Mouse (Mus musculus) cerebellum, adult 9-10 months (tissue): ENCODE data around the gene Gm6525.

Experiments used
- DNase-seq: peaks from one replicate; pipeline ENCODE4 v3.0.0; 2022

Gm6525 gene

GRCm38 (mm10) chr3:84215743-84216360, 41.9 kb downstream of the Gm6525 start:
- DNase-seq: peak; percentile 65

GRCm38 (mm10) chr3:84217118-84217960, 43.4 kb downstream of the Gm6525 start:
- peak; percentile 63 for DNase-seq

- no peak for DNase-seq
Observed at GRCm38 (mm10) chr3:84217961-84218351, 44.1 kb downstream of the Gm6525 start.

- DNase-seq: peak; percentile 50
Observed at GRCm38 (mm10) chr3:84218498-84218897, 44.6 kb downstream of the Gm6525 start.

- peak; percentile 36 for DNase-seq
Observed at GRCm38 (mm10) chr3:84219166-84219710, 45.3 kb downstream of the Gm6525 start.

GRCm38 (mm10) chr3:84219720-84220273, 45.9 kb downstream of the Gm6525 start:
- DNase-seq: peak; percentile 67

GRCm38 (mm10) chr3:84220326-84220725, 46.4 kb downstream of the Gm6525 start:
- no peak for DNase-seq

GRCm38 (mm10) chr3:84220748-84221147, 46.8 kb downstream of the Gm6525 start:
- DNase-seq: peak; percentile 86
